In the genomic region with DNA sequence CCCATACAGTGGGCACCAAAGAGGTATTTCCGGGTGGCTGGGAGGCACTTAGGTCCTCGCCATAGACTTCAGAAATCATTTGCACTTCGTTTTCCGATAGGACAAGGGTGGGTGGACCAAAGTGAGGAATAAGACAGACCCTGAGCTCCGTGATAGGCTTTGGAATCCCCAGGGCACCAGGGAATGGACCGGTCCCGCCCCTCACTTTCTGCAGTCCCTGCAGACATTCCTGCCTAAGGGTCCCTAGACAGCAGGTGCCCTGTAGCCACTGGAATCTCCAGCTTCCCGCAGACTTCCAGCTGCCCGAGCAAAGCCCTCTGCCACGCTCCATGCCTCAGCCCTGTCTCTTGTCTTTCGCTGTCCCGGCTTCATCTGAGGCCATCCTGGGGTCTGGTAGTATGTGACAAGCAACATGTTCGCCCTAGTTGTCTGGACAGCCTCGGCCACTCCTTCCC, we compare ENCODE assay signal across 8 mouse cellular contexts.
DNase-seq lines count a peak whose midpoint lies in the region; ATAC-seq and TF ChIP-seq lines count a peak whose summit lies in the region.

No protein-coding gene starts in this region.

- no peak for ATAC-seq in CD4-positive, CD25-positive, alpha-beta regulatory T cell, adult 4 months
- no peak for ATAC-seq in limb, embryonic 14.5 days (ENCODE audit: low FRiP score, low read depth)

- TF ChIP-seq CTCF in thymus, adult 2 months (IDR thresholded peaks at IDR 0.05; ENCODE audit: borderline replicate concordance, control insufficient read depth, extremely low read depth, insufficient read depth, low read length, poor library complexity) = no peak

- no peak for TF ChIP-seq POLR2A in limb, embryonic 14.5 days (IDR thresholded peaks at IDR 0.05; ENCODE audit: borderline replicate concordance, extremely low read depth, insufficient read depth, insufficient read length)
- no peak for TF ChIP-seq POLR2A in thymus, adult 2 months (IDR thresholded peaks at IDR 0.05; ENCODE audit: control insufficient read depth, extremely low read depth, insufficient read depth, low read length, poor library complexity)

- 13% methylated on average over 14 of the region's 14 CpGs for WGBS in limb, embryonic 14.5 days
- 13% methylated on average over 14 of the region's 14 CpGs for WGBS in thymus, adult 2 months

- no peaks in the 10 kb centered on the region for H3K27me3 ChIP-seq in limb, embryonic 14.5 days (ENCODE audit: control insufficient read depth, insufficient read depth, low read length)
- H3K27me3 ChIP-seq in splenic B cell, adult 2 months (ENCODE audit: control insufficient read depth, insufficient read depth, low read length, poor library complexity, severe bottlenecking) = no peaks in the 10 kb centered on the region
- H3K27me3 ChIP-seq in thymus, adult 2 months (ENCODE audit: control insufficient read depth, insufficient read depth, low read length) = no peaks in the 10 kb centered on the region

- H3K27ac ChIP-seq in limb, embryonic 14.5 days (replicated peaks; ENCODE audit: low read depth, low read length) = no peak overlapping the region
- no peak overlapping the region for H3K27ac ChIP-seq in thymus, adult 2 months (ENCODE audit: control insufficient read depth, insufficient read depth, low read length)

- no peak overlapping the region for H3K9ac ChIP-seq in limb, embryonic 14.5 days (ENCODE audit: low read depth, low read length, severe bottlenecking)

- H3K4me1 ChIP-seq in limb, embryonic 14.5 days (ENCODE audit: control insufficient read depth, insufficient read depth, low read length) = no peaks in the 10 kb centered on the region
- H3K4me1 ChIP-seq in thymus, adult 2 months (replicated peaks; ENCODE audit: control insufficient read depth, insufficient read depth, low read length) = peaks cover 6% of the 10 kb centered on the region

- peak overlapping the region; percentile 41 for H3K4me2 ChIP-seq in limb, embryonic 14.5 days (replicated peaks; ENCODE audit: low read depth, low read length, severe bottlenecking)

- H3K36me3 ChIP-seq in limb, embryonic 14.5 days (ENCODE audit: control insufficient read depth, insufficient read depth, low read length) = 0 out of 2 replicates have a peak, but pooled peaks cover 4% of the 10 kb centered on the region
- H3K36me3 ChIP-seq in splenic B cell, adult 2 months (ENCODE audit: control insufficient read depth, insufficient read depth, low read length, poor library complexity, severe bottlenecking) = no peaks in the 10 kb centered on the region
- no peaks in the 10 kb centered on the region for H3K36me3 ChIP-seq in thymus, adult 2 months (ENCODE audit: control insufficient read depth, insufficient read depth, low read length)

- H3K4me3 ChIP-seq in limb, embryonic 14.5 days (replicated peaks; ENCODE audit: low read length) = 0 out of 2 replicates have a peak overlapping the region, but pooled peaks have one; percentile 16
- no peak overlapping the region for H3K4me3 ChIP-seq in thymus, adult 2 months (ENCODE audit: control insufficient read depth, insufficient read depth, low read length)

- no peaks in the 10 kb centered on the region for H3K9me3 ChIP-seq in limb, embryonic 14.5 days (ENCODE audit: control insufficient read depth, low read length)

- peak; percentile 24 for DNase-seq in CD4-positive, CD25-positive, alpha-beta regulatory T cell, adult 2 months (ENCODE audit: low read depth, low spot score)
- peak; percentile 9 for DNase-seq in lung, postnatal 10 days
- no peak for DNase-seq in lung, postnatal 25 days (ENCODE audit: low spot score)
- DNase-seq in limb, embryonic 14.5 days (ENCODE audit: low spot score) = no peak
- DNase-seq in splenic B cell, adult 2 months (ENCODE audit: low read depth, low spot score) = peak; percentile 13
- DNase-seq in thymus, adult 2 months = no peak
- DNase-seq in testis, postnatal 14 days (ENCODE audit: low spot score) = no peak

Comparison
In these comparisons a context has a peak if more than half of its experiments do, and no peak if none do; other contexts are left out.
1. DNase-seq: peak in CD4-positive, CD25-positive, alpha-beta regulatory T cell, adult 2 months (single experiment), lung, postnatal 10 days (single experiment) and splenic B cell, adult 2 months (single experiment); none in lung, postnatal 25 days (single experiment), limb, embryonic 14.5 days (single experiment), thymus, adult 2 months (single experiment) and testis, postnatal 14 days (single experiment).